Mouse (Mus musculus) stomach, postnatal 0 days (tissue): ENCODE results near the gene Elmo1. TPM values are rescaled to one million over a fixed set of nuclear protein-coding genes. Genes with fewer than 3 reads are reported as not detected.

ENCODE experiments used
- ATAC-seq: fragments of 200-750 bp; cut with Nextera tagmentation; 2 replicates; pipeline ENCODE4 v1.8.0; 2017; ENCODE audit not compliant: low FRiP score, low TSS enrichment
- DNase-seq: peaks from one replicate; pipeline ENCODE4 v3.0.0-alpha.2; 2016; ENCODE audit warnings: low spot score
- H3K27ac ChIP-seq: fragments of 300-500 bp; sonication (generic); replicated peaks from 2 replicates; pipeline ENCODE4 v1.5.1; 2014; ENCODE audit warnings: mild to moderate bottlenecking, control low read depth
- H3K27me3 ChIP-seq: fragments of 300-500 bp; sonication (generic); 2 replicates; pipeline ENCODE4 v1.6.1; 2014; ENCODE audit warnings: low read length; ENCODE audit not compliant: control insufficient read depth, insufficient read depth
- H3K36me3 ChIP-seq: fragments of 300-500 bp; sonication (generic); 2 replicates; pipeline ENCODE4 v1.6.1; 2014; ENCODE audit warnings: low read length, mixed read lengths; ENCODE audit not compliant: control insufficient read depth, insufficient read depth
- H3K4me1 ChIP-seq: fragments of 300-500 bp; sonication (generic); replicated peaks from 2 replicates; pipeline ENCODE4 v1.6.1; 2014; ENCODE audit warnings: antibody characterized with exemption; ENCODE audit not compliant: control insufficient read depth, insufficient read depth
- H3K4me2 ChIP-seq: fragments of 300-500 bp; sonication (generic); replicated peaks from 2 replicates; pipeline ENCODE4 v1.6.1; 2014; ENCODE audit warnings: low read depth, mild to moderate bottlenecking, control low read depth, moderate library complexity
- H3K4me3 ChIP-seq: fragments of 300-500 bp; sonication (generic); 2 replicates; pipeline ENCODE4 v1.5.1; 2014; ENCODE audit warnings: low read depth, low read length, control low read depth
- H3K9ac ChIP-seq: fragments of 300-500 bp; sonication (generic); 2 replicates; pipeline ENCODE4 v1.6.1; 2014; ENCODE audit warnings: mild to moderate bottlenecking, low read length, control low read depth, mixed read lengths
- H3K9me3 ChIP-seq: fragments of 300-500 bp; sonication (generic); 2 replicates; pipeline ENCODE4 v1.6.1; 2016; ENCODE audit warnings: low read length; ENCODE audit not compliant: control insufficient read depth
- CTCF ChIP-seq: IDR thresholded peaks from 2 replicates; pipeline ENCODE4 v1.5.1; 2016; ENCODE audit warnings: antibody characterized with exemption, low read depth, mild to moderate bottlenecking, moderate library complexity
- EP300 ChIP-seq: optimal IDR thresholded peaks from 2 replicates; pipeline ENCODE3; 2016; ENCODE audit warnings: antibody characterized with exemption
- WGBS: fragments of 180-500 bp; shearing (Covaris S2); extraction: QIAGEN DNeasy Blood & Tissue Kit; methylation state at CpG from one replicate; pipeline ENCODE4 v1.1.7; 2014; 5-methylcytosine and 5-hydroxymethylcytosine counted together
- polyA plus RNA-seq: library from polyadenylated mRNA; unstranded; fragments of >200 nt; fragmentation: Nextera tagmentation; extraction: Ambion mirVana; gene quantifications from 2 replicates; pipeline ENCODE4 v1.2.1, GENCODE M21; 2015

The Elmo1 gene
- polyA plus RNA-seq, 1 experiment from 2014 or later, result 5.0 TPM

GRCm38 (mm10) chr13:20370036-20370802 lies 279.8 kb downstream of the Elmo1 start:
- no peak overlapping the region for H3K4me2 ChIP-seq
- ATAC-seq (no peak), DNase-seq (no peak)
- no peak overlapping the region for H3K27ac ChIP-seq
- TF ChIP-seq EP300 (no peak), CTCF (no peak)
- H3K9me3 ChIP-seq, result no peaks in the 10 kb centered on the region
- H3K27me3 ChIP-seq, result no peaks in the 10 kb centered on the region
- no peaks in the 10 kb centered on the region for H3K36me3 ChIP-seq
- H3K4me3 ChIP-seq, result no peak overlapping the region
- no peak overlapping the region for H3K9ac ChIP-seq
- 90% methylated on average over 5 of the region's 5 CpGs for WGBS
- H3K4me1 ChIP-seq, result no peaks in the 10 kb centered on the region

- Histone ChIP-seq H3K9ac (no peak overlapping the region), H3K27me3 (no peaks in the 10 kb centered on the region), H3K27ac (no peak overlapping the region), H3K36me3 (no peaks in the 10 kb centered on the region), H3K4me2 (no peak overlapping the region), H3K4me1 (no peaks in the 10 kb centered on the region), H3K4me3 (no peak overlapping the region), H3K9me3 (no peaks in the 10 kb centered on the region)
- no peak for TF ChIP-seq CTCF
- TF ChIP-seq EP300, result no peak
- ATAC-seq (no peak), DNase-seq (no peak)
- WGBS, result 42% methylated on average over 6 of the region's 6 CpGs
These were observed 281.1 kb downstream of the Elmo1 start for GRCm38 (mm10) chr13:20371501-20371900.

- H3K27ac ChIP-seq, result no peak overlapping the region
- H3K27me3 ChIP-seq, result no peaks in the 10 kb centered on the region
- DNase-seq (no peak), ATAC-seq (no peak)
- H3K4me2 ChIP-seq, result no peak overlapping the region
- no peaks in the 10 kb centered on the region for H3K9me3 ChIP-seq
- no peaks in the 10 kb centered on the region for H3K36me3 ChIP-seq
- no peak for TF ChIP-seq EP300
- TF ChIP-seq CTCF, result no peak
- 54% methylated on average over 4 of the region's 4 CpGs for WGBS
- no peak overlapping the region for H3K4me3 ChIP-seq
- no peak overlapping the region for H3K9ac ChIP-seq
- H3K4me1 ChIP-seq, result no peaks in the 10 kb centered on the region
These were observed 281.9 kb downstream of the Elmo1 start for GRCm38 (mm10) chr13:20372335-20372734.

- Histone ChIP-seq H3K9ac (no peak overlapping the region), H3K4me1 (no peaks in the 10 kb centered on the region), H3K27ac (no peak overlapping the region), H3K4me2 (no peak overlapping the region), H3K27me3 (no peaks in the 10 kb centered on the region), H3K36me3 (no peaks in the 10 kb centered on the region), H3K4me3 (no peak overlapping the region), H3K9me3 (no peaks in the 10 kb centered on the region)
- 80% methylated on average over 8 of the region's 8 CpGs for WGBS
- no peak for ATAC-seq
- DNase-seq, result no peak
- TF ChIP-seq EP300, result no peak
- no peak for TF ChIP-seq CTCF
These were observed 288.5 kb downstream of the Elmo1 start for GRCm38 (mm10) chr13:20378869-20379268.

GRCm38 (mm10) chr13:20383875-20384274 lies 293.5 kb downstream of the Elmo1 start:
- TF ChIP-seq CTCF (no peak), EP300 (no peak)
- no peak overlapping the region for H3K4me2 ChIP-seq
- H3K9ac ChIP-seq, result no peak overlapping the region
- H3K4me3 ChIP-seq, result no peak overlapping the region
- no peaks in the 10 kb centered on the region for H3K4me1 ChIP-seq
- 75% methylated on average over 1 of the region's 1 CpGs for WGBS
- no peak overlapping the region for H3K27ac ChIP-seq
- DNase-seq (peak; percentile 23), ATAC-seq (peak; percentile 69; the same call in 1 of the 2 replicates)
- no peaks in the 10 kb centered on the region for H3K27me3 ChIP-seq
- no peaks in the 10 kb centered on the region for H3K36me3 ChIP-seq
- H3K9me3 ChIP-seq, result no peaks in the 10 kb centered on the region

- TF ChIP-seq EP300 (no peak), CTCF (no peak)
- H3K4me1 ChIP-seq, result no peaks in the 10 kb centered on the region
- H3K27me3 ChIP-seq, result no peaks in the 10 kb centered on the region
- H3K4me3 ChIP-seq, result no peak overlapping the region
- H3K4me2 ChIP-seq, result no peak overlapping the region
- H3K9ac ChIP-seq, result no peak overlapping the region
- no peak for DNase-seq
- no peak for ATAC-seq
- 85% methylated on average over 2 of the region's 2 CpGs for WGBS
- H3K36me3 ChIP-seq, result no peaks in the 10 kb centered on the region
- H3K9me3 ChIP-seq, result no peaks in the 10 kb centered on the region
- H3K27ac ChIP-seq, result no peak overlapping the region
These were observed 294.4 kb downstream of the Elmo1 start for GRCm38 (mm10) chr13:20384846-20385245.
